7 mouse cellular contexts compared by ENCODE assay signal in the genomic region with DNA sequence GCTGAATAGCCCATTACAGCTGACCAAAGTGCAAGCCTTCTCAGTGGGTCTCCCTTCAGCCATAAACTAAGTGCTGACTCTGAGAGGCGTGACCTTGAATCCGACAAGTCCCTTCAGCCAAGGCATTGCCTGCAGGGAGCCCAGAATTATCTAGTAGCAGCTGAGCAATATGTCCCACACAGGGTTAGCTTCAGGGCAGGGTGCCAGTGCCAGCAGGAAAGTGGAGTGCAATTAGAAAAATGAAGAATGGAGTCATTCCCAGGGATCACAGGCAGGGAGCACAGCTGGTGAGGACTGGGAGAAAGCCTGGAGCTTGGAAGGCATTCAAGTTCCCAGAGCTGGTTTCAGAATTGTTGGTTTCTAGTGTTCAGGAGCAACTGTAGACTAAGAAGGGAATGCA.
A peak's percentile ranks its signal among the peaks of the same experiment; 100 is the strongest.
DNase-seq lines count a peak whose midpoint lies in the region; ATAC-seq and TF ChIP-seq lines count a peak whose summit lies in the region.

No protein-coding gene starts in this region.

- peak; percentile 46; the same call in 1 of the 2 replicates for ATAC-seq in stomach, embryonic 14.5 days (ENCODE audit: insufficient number of reproducible peaks, insufficient read depth, low FRiP score, low read depth)
- no peak for ATAC-seq in stomach, postnatal 0 days (ENCODE audit: low FRiP score, low TSS enrichment)

- no peak overlapping the region for H3K4me3 ChIP-seq in stomach, embryonic 14.5 days (ENCODE audit: low read depth, low read length)
- H3K4me3 ChIP-seq in stomach, postnatal 0 days (ENCODE audit: low read depth, low read length), result no peak overlapping the region
- no peak overlapping the region for H3K4me3 ChIP-seq in forebrain, embryonic 10.5 days

- no peak for TF ChIP-seq EP300 in stomach, postnatal 0 days (optimal IDR thresholded peaks at IDR 0.05)

- no peak overlapping the region for H3K9ac ChIP-seq in stomach, embryonic 14.5 days (replicated peaks; ENCODE audit: low read depth, low read length)
- no peak overlapping the region for H3K9ac ChIP-seq in stomach, postnatal 0 days (ENCODE audit: low read length)

- 78% methylated on average over 2 of the region's 2 CpGs for WGBS in stomach, embryonic 14.5 days
- 69% methylated on average over 2 of the region's 2 CpGs for WGBS in stomach, postnatal 0 days
- 64% methylated on average over 2 of the region's 2 CpGs for WGBS in forebrain, embryonic 10.5 days

- no peak overlapping the region for H3K4me2 ChIP-seq in stomach, embryonic 14.5 days (replicated peaks; ENCODE audit: low read depth, low read length)
- H3K4me2 ChIP-seq in stomach, postnatal 0 days (replicated peaks; ENCODE audit: low read depth), result no peak overlapping the region

- H3K4me1 ChIP-seq in stomach, embryonic 14.5 days (ENCODE audit: control insufficient read depth, insufficient read depth, low read length), result no peaks in the 10 kb centered on the region
- H3K4me1 ChIP-seq in stomach, postnatal 0 days (replicated peaks; ENCODE audit: control insufficient read depth, insufficient read depth), result no peaks in the 10 kb centered on the region
- H3K4me1 ChIP-seq in forebrain, embryonic 10.5 days, result peaks cover 30% of the 10 kb centered on the region

- no peaks in the 10 kb centered on the region for H3K27me3 ChIP-seq in stomach, embryonic 14.5 days (ENCODE audit: control insufficient read depth, insufficient read depth, low read length)
- no peaks in the 10 kb centered on the region for H3K27me3 ChIP-seq in stomach, postnatal 0 days (ENCODE audit: control insufficient read depth, insufficient read depth, low read length)
- H3K27me3 ChIP-seq in forebrain, embryonic 10.5 days (ENCODE audit: poor library complexity, severe bottlenecking), result no peaks in the 10 kb centered on the region

- no peaks in the 10 kb centered on the region for H3K9me3 ChIP-seq in stomach, embryonic 14.5 days (ENCODE audit: control insufficient read depth, low read depth, low read length)
- H3K9me3 ChIP-seq in stomach, postnatal 0 days (ENCODE audit: control insufficient read depth, low read length), result no peaks in the 10 kb centered on the region
- no peaks in the 10 kb centered on the region for H3K9me3 ChIP-seq in forebrain, embryonic 10.5 days

- H3K36me3 ChIP-seq in stomach, embryonic 14.5 days (ENCODE audit: control insufficient read depth, insufficient read depth, low read length), result no peaks in the 10 kb centered on the region
- H3K36me3 ChIP-seq in stomach, postnatal 0 days (ENCODE audit: control insufficient read depth, insufficient read depth, low read length), result no peaks in the 10 kb centered on the region
- no peaks in the 10 kb centered on the region for H3K36me3 ChIP-seq in forebrain, embryonic 10.5 days (replicated peaks)

- H3K27ac ChIP-seq in stomach, embryonic 14.5 days (ENCODE audit: low read length), result no peak overlapping the region
- H3K27ac ChIP-seq in stomach, postnatal 0 days (replicated peaks), result no peak overlapping the region
- H3K27ac ChIP-seq in forebrain, embryonic 10.5 days, result 0 out of 2 replicates have a peak overlapping the region, but pooled peaks have one; percentile 2

- DNase-seq in stomach, postnatal 0 days (ENCODE audit: low spot score), result no peak
- no peak for DNase-seq in forebrain, embryonic 10.5 days (ENCODE audit: extremely low spot score, low spot score)
- peak; percentile 63 for DNase-seq in heart, postnatal 4 days
- peak; percentile 53 for DNase-seq in lung, postnatal 10 days
- peak; percentile 39 for DNase-seq in telencephalon, adult 2 months (ENCODE audit: low read depth, low spot score)
- no peak for DNase-seq in MN1 (ENCODE audit: low spot score)

- no peak for TF ChIP-seq CTCF in stomach, postnatal 0 days (IDR thresholded peaks at IDR 0.05; ENCODE audit: low read depth)

Comparison
In these comparisons a context has a peak if more than half of its experiments do, and no peak if none do; other contexts are left out.
1. DNase-seq: peak in heart, postnatal 4 days (single experiment), lung, postnatal 10 days (single experiment) and telencephalon, adult 2 months (single experiment); none in stomach, postnatal 0 days (single experiment), forebrain, embryonic 10.5 days (single experiment) and MN1 (single experiment).